Mouse (Mus musculus) yolk sac, embryonic 10.5 days (tissue): ENCODE results near the gene Fam170b.

Source experiments
- DNase-seq: peaks from one replicate; pipeline ENCODE4 v3.0.0-alpha.2; 2017; ENCODE audit warnings: low spot score

The Fam170b gene

DNA sequence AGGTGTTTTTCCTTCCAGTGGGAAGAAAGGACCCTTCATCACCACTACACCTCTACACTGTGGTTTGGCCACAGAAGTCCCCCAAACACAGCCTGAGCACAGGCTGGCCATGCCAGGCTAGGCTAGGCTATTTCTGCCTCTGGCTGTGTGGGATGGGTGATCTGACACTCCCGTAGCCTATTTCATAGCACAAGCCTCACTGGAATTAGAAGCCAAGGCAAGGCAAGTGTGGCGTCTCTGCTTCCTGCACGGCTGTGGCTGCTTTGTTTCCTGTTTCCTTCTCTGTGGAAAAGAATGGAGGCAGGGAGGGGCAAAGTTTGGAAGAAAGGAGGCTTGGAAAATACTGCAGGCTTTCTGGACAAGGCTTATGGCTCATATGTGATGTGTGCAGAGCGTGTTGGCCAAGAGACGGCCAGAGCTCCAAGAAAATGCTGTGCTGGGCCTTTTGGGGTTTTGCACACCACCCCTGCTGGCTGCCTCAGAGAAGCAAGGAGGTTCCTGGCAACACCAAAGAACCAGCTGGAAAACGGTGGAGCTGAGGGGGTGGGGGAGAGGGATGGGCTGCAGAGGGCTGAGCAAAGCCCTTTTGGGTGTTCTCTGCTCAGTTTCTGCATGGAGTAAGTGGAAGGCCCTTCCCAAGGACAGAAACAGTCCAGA lies 5.6 kb upstream of the Fam170b start:
- DNase-seq, result peak; percentile 69

- no peak for DNase-seq
These were observed 1.4 kb downstream of the Fam170b start for GRCm38 (mm10) chr14:32835181-32835580.

- no peak for DNase-seq
These were observed 1.8 kb downstream of the Fam170b start for GRCm38 (mm10) chr14:32835596-32835995.

- DNase-seq, result no peak
These were observed 2.4 kb downstream of the Fam170b start for GRCm38 (mm10) chr14:32836191-32836590.

DNA sequence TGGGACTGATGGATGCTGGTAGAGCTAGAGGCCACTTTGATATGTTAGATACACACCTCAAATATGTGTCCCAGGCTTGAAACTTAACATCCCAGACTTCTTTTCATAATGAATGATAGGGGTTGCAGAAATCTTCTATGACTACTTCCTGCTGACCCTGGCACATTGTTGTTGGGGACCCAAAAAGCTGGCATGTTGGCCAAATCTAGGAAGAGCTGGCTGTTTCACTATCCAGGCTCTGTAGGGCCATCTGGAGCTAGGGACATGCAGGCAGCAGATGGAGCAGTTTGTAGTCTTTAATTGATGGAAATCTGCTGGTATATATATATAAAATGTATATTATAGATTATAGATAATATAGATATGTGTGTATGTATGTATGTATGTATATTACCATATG lies 8.3 kb downstream of the Fam170b start:
- no peak for DNase-seq

DNA sequence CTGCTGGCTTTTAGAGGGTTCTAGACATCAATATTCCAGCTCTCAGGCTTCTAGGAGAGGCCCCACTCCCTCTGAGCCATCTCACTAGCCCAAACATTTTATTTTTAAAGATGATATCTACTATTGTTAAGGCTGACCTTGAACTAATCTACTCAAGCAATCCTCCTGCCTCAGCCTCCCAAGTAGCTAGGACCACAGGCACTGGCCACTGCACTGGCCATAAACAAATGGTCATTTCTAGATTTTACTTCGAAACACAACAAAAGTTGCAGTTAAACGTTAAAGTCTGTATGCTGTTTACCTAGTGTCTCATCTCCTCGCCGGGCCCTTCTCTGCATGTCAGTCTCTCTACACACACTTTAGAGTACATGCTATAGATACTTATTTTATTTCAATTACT lies 20.3 kb downstream of the Fam170b start:
- DNase-seq, result no peak

- DNase-seq, result no peak
These were observed 22.5 kb downstream of the Fam170b start for GRCm38 (mm10) chr14:32856246-32856645.

- peak; percentile 58 for DNase-seq
These were observed 23.0 kb downstream of the Fam170b start, which contains the start of gene Vstm4 for GRCm38 (mm10) chr14:32856681-32857328. Vstm4 (plus strand) TSS chr14:32856756.

GRCm38 (mm10) chr14:32858361-32858760 lies 24.6 kb downstream of the Fam170b start:
- DNase-seq, result no peak

- DNase-seq, result no peak
These were observed 25.3 kb downstream of the Fam170b start for GRCm38 (mm10) chr14:32858941-32859510.

DNA sequence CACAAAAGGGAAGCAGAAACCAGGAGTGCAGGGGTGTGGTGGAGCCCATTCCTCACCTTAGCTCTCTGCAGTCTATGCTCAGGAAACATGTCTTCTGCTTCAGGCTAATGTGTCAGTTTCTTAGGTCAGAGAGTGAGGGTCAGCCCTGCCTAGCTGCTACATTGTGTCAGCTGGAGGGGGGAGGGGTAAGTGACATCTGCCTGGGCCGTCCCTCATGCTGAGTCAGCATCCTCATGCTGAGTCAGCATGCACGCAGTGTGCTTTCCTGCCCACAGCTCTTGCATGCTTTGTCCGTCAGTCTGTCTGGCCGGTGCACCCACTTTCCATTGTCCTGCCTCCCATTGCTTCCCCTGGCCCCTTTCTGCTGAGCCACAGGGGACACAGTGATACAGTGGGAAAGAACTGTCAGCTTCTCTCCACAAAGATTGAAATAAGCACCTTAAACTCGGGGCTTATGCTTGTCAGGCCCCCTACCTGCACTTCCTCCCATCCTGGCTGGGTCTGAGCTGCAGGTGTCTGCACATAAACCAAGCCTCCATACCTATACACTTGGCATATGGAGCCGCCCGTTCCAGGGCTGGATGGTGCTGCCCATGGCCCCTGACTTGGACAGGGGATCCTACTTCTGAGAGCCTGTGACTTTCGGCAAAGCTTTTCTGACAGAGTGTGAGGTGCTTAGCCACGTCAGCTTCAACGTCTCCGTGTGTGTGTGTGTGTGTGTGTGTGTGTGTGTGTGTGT lies 26.2 kb downstream of the Fam170b start:
- DNase-seq, result no peak

DNA sequence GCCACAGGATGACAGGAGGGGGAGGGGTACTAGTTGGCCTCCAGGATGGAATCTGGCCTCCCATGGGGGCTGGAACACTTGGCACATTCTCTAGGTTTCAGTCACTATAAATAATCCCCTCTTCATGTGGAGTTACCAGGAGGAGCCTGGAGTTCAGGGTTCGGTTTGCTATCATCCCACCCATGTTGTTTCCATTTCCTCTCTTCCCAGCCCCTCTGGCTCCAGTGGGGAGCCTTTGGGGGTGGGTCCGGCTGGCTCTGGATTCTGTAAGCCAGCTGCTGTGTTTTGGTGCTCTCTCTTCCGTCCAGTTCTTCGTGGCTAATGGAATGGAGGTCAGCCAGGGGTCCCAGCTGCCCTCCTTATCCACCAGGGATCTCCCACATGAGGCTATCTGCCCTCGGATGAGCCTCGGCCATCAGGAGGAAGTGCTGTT lies 27.4 kb downstream of the Fam170b start:
- peak; percentile 38 for DNase-seq

- DNase-seq, result no peak
These were observed 27.9 kb downstream of the Fam170b start for GRCm38 (mm10) chr14:32861656-32862055.

DNA sequence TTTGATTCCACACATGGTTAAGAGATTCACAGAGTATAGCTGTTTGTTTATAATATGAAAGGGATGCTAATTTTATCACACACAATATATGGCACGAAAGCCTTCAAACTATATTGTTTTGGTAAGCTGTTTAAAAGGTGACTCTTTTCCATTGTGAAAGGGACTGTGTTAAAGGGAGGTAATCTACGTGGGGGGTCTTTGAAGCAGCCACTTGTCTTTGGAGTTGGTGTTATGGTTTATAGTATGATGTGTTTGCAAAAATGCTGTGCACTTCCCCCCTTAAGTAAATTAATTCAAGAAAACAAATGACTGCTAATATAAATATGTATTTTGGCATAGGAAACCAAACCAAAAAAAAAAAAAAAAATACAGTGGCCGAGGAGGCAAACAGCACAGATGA lies 31.6 kb downstream of the Fam170b start:
- no peak for DNase-seq

DNA sequence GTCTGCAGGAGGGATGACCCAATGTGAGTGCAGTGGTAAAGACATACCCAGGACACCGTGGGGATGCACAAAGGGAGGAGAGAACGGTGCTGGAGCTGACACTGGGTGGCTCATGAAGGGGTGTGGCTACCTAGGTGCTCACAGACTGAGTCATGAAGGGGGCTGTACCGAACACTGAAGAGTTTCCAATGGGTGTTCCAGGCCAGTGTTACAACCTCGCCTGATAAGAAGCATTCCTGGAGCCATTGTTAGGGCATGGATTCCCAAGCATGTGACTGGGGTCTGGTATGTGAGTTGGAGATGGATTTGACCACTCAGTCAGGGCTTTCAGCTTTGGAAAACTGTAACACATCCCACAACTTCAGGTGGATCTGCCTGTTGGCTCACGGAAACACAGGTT lies 38.2 kb downstream of the Fam170b start:
- DNase-seq, result no peak

GRCm38 (mm10) chr14:32877549-32877948 lies 43.8 kb downstream of the Fam170b start:
- DNase-seq, result no peak

GRCm38 (mm10) chr14:32880332-32880731 lies 46.6 kb downstream of the Fam170b start:
- no peak for DNase-seq

DNA sequence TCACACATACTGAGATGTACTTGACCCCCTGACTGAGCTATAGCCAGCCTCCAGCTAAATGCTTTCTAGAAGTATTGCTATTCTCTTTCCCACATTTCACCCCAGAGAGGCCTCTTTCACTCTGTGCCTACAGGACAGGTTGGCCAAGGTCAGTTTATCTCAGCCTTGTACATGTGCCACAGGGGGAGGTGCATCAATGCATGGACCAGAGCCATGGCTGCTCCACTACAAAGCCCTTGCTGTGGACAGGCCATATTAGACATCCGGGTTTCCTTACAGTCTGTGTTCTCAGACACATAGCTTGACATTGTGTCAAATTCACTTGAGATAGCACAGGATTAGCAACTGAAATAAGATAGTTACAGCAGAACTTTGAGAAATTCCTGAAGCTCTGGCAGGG lies 47.9 kb downstream of the Fam170b start:
- DNase-seq, result no peak
